Mouse (Mus musculus) embryonic fibroblast, embryonic 13.5 days (primary cell): ENCODE results near the gene Tgfb1i1. TPM values are rescaled to one million over a fixed set of nuclear protein-coding genes. Genes with fewer than 3 reads are reported as not detected.

Experiments
- H3K27ac ChIP-seq: 2 replicates; pipeline ENCODE4 v1.5.1; 2012; ENCODE audit warnings: low read length, control low read depth, inconsistent platforms; ENCODE audit not compliant: insufficient read depth
- H3K4me1 ChIP-seq: 2 replicates; pipeline ENCODE4 v1.6.1; 2011; ENCODE audit warnings: low read length; ENCODE audit not compliant: control insufficient read depth, insufficient read depth
- H3K4me3 ChIP-seq: 2 replicates; pipeline ENCODE4 v1.5.1; 2011; ENCODE audit warnings: mild to moderate bottlenecking, control low read depth, low read length; ENCODE audit not compliant: insufficient read depth
- CTCF ChIP-seq: IDR thresholded peaks from 2 replicates; pipeline ENCODE4 v1.5.1; 2011; ENCODE audit warnings: mild to moderate bottlenecking, control low read depth, low read length, moderate library complexity, borderline replicate concordance; ENCODE audit not compliant: insufficient read depth
- POLR2A ChIP-seq: IDR thresholded peaks from 2 replicates; pipeline ENCODE4 v1.6.1; 2011; ENCODE audit warnings: low read depth, mild to moderate bottlenecking, control low read depth, low read length, moderate library complexity
- polyA plus RNA-seq: library from polyadenylated mRNA; stranded (reverse); fragments of >200 nt; gene quantifications from 2 replicates; pipeline ENCODE4 v1.2.4, GENCODE M21; 2011; ENCODE audit warnings: low read depth; ENCODE audit not compliant: missing spikeins, insufficient read length

Gene Tgfb1i1
- polyA plus RNA-seq, 1 experiment: 200 TPM

DNA sequence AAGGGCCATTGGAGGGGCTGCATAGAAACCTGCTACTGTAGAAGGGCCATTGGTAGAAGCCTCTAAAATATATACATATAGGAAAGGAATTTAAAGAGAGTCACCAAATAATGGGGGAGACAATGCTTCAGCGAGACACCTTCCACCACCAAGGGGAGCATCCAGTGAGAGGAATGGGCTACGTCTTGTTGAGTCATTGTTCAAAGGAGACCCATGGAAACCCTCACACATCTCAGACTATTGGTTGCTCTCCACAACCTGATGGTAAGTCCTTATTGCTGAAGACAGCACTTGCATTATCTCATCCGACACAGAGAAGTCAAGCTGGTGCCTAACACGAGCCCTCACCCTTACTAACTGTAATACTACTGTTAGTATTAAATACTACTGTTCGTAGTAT, 9.1 kb downstream of the Tgfb1i1 start:
- H3K4me3 ChIP-seq: no peak overlapping the region
- TF ChIP-seq CTCF (no peak), POLR2A (peak; percentile 67)

DNA sequence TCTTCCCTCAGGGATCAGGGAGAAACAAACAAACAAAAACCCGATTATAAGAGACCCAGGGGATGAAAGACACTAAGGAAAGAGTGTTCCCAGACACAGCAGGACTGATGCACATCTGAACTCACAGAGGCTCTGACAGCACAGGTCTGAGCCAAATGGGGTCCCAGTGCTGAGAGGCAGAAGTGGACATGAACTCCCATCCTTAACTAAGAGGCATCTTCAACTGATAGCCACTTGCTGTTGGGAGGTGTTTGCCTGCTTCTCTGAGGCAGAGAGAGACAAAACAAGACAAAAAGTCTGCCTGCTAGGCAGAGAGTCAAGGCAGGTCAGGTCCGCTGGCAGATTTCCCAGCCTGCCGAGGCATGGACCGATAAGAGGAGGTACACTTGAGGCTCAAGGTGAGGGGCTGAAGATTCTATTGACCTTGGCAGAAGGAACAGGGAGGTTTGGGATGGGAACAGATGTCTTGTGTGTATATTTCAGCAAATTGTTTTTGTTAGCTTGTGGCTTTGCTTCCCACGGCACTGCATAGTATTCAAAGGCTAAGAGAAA, 10.2 kb downstream of the Tgfb1i1 start:
- peak; percentile 53 for TF ChIP-seq POLR2A
- TF ChIP-seq CTCF: no peak
- no peak overlapping the region for H3K4me3 ChIP-seq
- H3K27ac ChIP-seq: no peak overlapping the region
- peaks cover 8% of the 10 kb centered on the region for H3K4me1 ChIP-seq

More for the DNA sequence above, 9.1 kb downstream of the Tgfb1i1 start:
- Histone ChIP-seq H3K27ac (no peak overlapping the region), H3K4me1 (peaks cover 13% of the 10 kb centered on the region)

DNA sequence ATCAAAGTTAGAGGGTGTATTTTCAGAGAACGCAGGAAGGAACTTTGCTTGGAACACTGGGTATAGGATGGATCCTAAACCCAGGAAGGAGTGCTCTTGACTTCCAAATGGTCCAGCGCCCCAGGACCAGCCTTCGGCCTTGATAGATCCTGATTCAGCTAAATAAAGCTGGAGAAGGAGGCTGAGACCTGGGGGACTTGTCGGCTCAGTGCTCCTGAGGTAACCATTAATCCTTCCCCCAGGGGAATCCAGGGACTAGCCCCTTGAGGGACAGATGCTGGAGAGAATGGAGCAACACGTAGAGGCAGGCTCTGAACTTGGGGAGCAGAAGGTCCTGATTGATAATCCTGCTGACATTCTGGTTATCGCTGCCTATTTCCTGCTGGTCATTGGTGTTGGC, 18.8 kb downstream of the Tgfb1i1 start, which contains the start of gene Slc5a2:
Gene Slc5a2, plus strand, starts transcription at position 247 of the 400 bp plus-strand sequence.
- no peak within 1 kb of the TSS for H3K4me3 ChIP-seq
- H3K27ac ChIP-seq: no peak within 1 kb of the TSS
- no peaks in the 10 kb centered on the region for H3K4me1 ChIP-seq
- TF ChIP-seq CTCF (no peak), POLR2A (no peak)

DNA sequence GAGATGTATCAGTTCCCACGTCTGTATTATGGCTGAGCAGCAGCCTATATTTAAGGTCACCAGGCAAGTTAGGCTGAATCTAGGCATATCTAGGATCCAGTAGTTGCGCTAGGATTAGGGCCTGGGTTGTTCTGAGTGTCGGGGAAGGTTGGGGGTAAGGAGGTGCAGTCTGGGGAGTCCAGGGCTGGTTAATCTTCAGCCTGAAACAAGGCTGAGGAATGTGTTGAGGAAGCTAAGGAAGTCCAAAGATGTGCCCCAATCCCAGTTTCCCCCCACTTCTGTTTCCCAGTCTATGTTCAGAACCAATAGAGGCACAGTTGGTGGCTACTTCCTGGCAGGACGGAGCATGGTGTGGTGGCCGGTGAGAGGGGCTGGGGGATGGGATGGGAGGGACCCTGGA, 19.4 kb downstream of the Tgfb1i1 start:
- Histone ChIP-seq H3K4me3 (no peak overlapping the region), H3K4me1 (no peaks in the 10 kb centered on the region), H3K27ac (no peak overlapping the region)
- TF ChIP-seq POLR2A (no peak), CTCF (no peak)

DNA sequence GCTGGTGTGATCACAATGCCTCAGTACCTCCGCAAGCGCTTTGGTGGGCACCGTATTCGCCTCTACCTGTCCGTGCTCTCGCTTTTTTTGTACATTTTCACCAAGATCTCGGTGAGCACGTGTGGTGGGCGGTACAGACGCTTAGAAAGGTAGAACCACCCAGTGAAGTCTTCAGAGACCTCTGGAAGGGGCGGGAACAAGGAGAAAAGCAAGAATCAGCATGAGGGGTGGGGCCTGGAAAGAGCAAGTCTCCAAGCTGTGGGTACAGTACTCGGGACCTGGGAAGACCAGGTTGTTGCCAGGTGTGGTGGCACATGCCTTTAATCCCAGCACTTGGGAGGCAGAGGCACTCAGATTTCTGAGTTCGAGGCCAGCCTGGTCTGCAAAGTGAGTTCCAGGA, 20.8 kb downstream of the Tgfb1i1 start:
- H3K4me1 ChIP-seq: no peaks in the 10 kb centered on the region
- TF ChIP-seq CTCF: no peak
- no peak for TF ChIP-seq POLR2A
- H3K27ac ChIP-seq: no peak overlapping the region
- H3K4me3 ChIP-seq: no peak overlapping the region

DNA sequence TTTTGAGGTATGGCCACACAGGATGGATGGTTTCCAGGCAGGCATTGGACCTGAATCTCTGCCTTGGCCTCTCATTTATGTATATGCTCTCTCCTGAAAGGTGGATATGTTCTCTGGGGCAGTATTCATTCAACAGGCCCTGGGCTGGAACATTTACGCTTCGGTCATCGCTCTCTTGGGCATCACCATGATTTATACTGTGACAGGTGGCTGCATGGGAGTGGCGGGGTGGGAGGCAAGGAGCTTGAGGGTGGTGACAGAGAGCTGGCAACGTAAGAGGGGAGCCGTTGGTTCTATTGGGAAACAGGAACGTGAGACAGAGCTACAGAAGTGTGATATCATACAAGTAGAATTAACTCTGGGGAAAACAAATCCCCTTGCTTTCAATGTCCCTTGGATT, 21.2 kb downstream of the Tgfb1i1 start:
- TF ChIP-seq POLR2A: no peak
- TF ChIP-seq CTCF: no peak
- Histone ChIP-seq H3K27ac (no peak overlapping the region), H3K4me3 (no peak overlapping the region), H3K4me1 (no peaks in the 10 kb centered on the region)

DNA sequence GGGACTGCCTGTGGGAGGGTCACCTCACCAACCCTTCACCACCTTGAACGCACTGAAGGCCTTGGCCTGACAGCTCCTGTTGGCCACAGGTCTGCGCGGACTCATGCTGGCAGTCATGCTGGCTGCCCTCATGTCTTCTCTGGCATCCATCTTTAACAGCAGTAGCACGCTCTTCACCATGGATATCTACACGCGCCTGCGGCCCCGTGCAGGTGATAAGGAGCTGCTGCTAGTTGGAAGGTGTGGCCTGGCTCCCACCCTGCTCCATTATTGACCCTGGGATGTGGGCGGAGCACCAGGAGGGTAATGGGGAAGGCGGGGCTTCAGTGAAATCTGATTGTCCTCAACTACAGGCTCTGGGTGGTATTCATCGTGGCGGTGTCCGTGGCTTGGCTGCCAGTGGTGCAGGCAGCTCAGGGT, 23.8 kb downstream of the Tgfb1i1 start:
- Histone ChIP-seq H3K4me3 (no peak overlapping the region), H3K4me1 (no peaks in the 10 kb centered on the region), H3K27ac (no peak overlapping the region)
- TF ChIP-seq POLR2A (no peak), CTCF (no peak)

DNA sequence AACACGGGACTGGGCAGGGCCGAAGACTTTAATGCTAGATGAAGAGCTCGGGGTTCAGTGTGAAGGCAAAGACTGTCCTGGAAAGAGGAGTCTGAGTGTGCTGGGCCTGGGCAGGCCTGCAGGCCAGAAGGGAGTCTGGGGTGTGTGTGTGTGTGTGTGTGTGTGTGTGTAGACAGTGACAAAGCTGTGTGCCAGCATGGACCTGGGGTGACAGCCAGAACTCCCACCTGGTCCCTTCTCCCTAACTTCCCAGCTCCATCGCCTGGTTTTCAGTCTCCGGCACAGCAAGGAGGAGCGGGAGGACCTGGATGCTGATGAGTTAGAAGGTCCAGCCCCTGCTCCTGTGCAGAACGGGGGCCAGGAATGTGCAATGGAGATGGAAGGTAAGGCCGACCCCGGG, 24.9 kb downstream of the Tgfb1i1 start:
- H3K4me3 ChIP-seq: no peak overlapping the region
- H3K4me1 ChIP-seq: no peaks in the 10 kb centered on the region
- no peak for TF ChIP-seq CTCF
- no peak for TF ChIP-seq POLR2A
- no peak overlapping the region for H3K27ac ChIP-seq

DNA sequence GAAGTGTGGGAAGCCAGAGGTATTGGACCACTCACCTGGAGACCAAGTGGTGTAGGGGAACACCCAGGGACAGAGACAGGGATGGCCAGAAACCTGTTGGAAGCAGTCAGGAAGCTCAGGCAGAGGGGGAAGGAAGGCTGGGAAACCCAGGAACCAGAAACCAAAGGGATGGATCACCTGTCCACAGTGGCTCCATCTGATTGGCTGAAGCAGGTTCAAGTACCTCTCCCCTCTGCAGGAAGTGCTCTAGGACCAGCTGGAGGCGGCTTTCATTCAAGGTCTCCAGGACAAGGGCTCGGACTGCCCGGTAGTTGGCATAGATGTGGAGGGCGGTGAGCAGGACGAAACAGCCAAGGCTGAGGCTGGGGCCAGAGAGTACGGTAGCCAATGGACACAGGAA, 29.4 kb downstream of the Tgfb1i1 start:
- TF ChIP-seq CTCF (no peak), POLR2A (no peak)
- H3K4me3 ChIP-seq: no peak overlapping the region
- no peak overlapping the region for H3K27ac ChIP-seq
- H3K4me1 ChIP-seq: no peaks in the 10 kb centered on the region

DNA sequence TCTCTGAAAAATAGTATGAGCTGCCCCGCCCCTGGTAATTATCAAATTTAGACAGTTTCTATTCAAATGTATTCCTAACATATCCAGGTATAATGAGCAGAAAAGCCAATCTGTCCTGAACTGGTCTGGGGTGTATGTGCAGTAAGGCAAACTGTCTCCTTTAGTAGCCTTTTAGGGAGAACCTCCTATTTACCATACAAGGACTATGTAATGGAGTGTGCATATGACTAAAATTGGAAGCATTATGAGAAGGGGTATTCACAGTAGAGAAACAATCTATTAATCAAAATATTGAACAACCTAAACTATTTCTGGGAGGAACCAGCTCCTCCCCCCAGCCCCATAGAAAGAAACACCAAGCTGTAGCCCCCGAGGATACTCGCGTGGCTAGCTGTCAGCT, 33.1 kb downstream of the Tgfb1i1 start:
- no peaks in the 10 kb centered on the region for H3K4me1 ChIP-seq
- no peak overlapping the region for H3K27ac ChIP-seq
- no peak for TF ChIP-seq POLR2A
- no peak overlapping the region for H3K4me3 ChIP-seq

DNA sequence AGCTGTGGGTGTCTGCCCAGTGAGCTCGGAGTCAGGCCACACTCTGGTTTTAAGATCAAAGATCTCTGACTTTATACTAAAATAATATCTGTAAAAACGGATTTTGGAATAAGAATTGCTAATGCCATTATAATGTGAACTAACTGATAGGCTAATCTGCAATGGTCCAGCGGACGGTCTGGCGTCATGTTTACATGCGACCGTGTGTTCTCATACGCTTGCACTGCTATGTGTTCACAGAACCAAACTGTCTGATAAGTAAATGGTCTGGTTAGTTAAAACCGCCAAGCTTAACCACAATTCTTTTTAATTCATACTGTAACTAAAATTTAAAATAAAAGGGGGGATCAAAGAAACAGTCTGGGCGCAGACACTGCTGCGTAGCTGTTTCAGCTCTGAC, 35.2 kb downstream of the Tgfb1i1 start:
- TF ChIP-seq POLR2A: no peak
- no peak for TF ChIP-seq CTCF

DNA sequence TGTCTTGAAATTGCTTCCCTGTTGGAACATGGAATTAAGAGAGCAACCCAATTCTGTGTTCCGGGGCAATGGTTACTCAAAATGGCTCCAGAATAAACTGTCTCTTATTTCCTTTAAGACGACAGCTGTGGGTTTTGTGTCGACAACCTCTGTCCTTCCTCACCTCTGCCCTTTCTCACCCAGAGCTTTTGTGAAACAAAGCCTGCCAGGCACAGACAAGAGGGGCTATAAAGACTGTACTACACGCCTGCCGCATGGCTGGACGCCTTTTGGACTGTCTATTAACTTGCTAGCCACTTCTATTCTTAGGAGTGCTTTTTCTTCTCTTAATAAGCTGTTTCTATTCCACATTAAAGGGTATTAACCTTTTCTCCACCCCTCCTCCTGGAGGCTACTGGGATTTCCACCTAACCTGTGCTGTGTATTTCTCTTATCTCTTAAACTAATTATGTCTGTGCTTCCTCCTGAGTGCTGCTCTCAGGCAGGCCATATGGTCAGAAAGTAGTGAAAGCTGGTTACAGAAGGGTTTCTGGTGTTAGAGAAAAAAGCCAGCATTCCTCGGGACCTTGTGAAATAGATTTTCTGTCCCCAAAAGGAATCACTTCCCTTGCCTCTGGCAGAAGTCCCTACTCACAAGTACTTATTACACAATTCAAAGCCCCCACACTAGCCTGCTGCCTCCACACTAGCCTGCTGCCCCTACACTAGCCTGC, 36.1 kb downstream of the Tgfb1i1 start:
- H3K27ac ChIP-seq: no peak overlapping the region
- TF ChIP-seq POLR2A (no peak), CTCF (no peak)

More for the DNA sequence above, 35.2 kb downstream of the Tgfb1i1 start:
- Histone ChIP-seq H3K4me3 (no peak overlapping the region), H3K4me1 (no peaks in the 10 kb centered on the region), H3K27ac (no peak overlapping the region)

More for the DNA sequence above, 36.1 kb downstream of the Tgfb1i1 start:
- no peak overlapping the region for H3K4me3 ChIP-seq
- H3K4me1 ChIP-seq: no peaks in the 10 kb centered on the region
